Mouse (Mus musculus): ENCODE measurements around the gene Cntn3.

Gene Cntn3

GRCm38 (mm10) chr6:102478320-102479080, 94.4 kb downstream of the Cntn3 start:
- DNase-seq (ENCODE audit: low spot score), result no peak

GRCm38 (mm10) chr6:102438353-102438752, 134.5 kb downstream of the Cntn3 start:
- DNase-seq (ENCODE audit: low spot score), result no peak

GRCm38 (mm10) chr6:102427549-102427948, 145.4 kb downstream of the Cntn3 start:
- no peak for DNase-seq (ENCODE audit: low spot score)

- no peak for DNase-seq (ENCODE audit: low spot score)
Observed at GRCm38 (mm10) chr6:102421781-102422180, 151.1 kb downstream of the Cntn3 start.

GRCm38 (mm10) chr6:102388590-102388989, 184.3 kb downstream of the Cntn3 start:
- DNase-seq (ENCODE audit: low spot score), result no peak

- no peak for DNase-seq (ENCODE audit: low spot score)
Observed at GRCm38 (mm10) chr6:102372112-102372511, 200.8 kb downstream of the Cntn3 start.

- no peak for DNase-seq (ENCODE audit: low spot score)
Observed at GRCm38 (mm10) chr6:102363880-102364279, 209.0 kb downstream of the Cntn3 start.

GRCm38 (mm10) chr6:102363291-102363832, 209.5 kb downstream of the Cntn3 start:
- no peak for DNase-seq (ENCODE audit: low spot score)

GRCm38 (mm10) chr6:102332144-102332543, 240.8 kb downstream of the Cntn3 start:
- no peak for DNase-seq (ENCODE audit: low spot score)

GRCm38 (mm10) chr6:102326711-102327110, 246.2 kb downstream of the Cntn3 start:
- no peak for DNase-seq (ENCODE audit: low spot score)

- no peak for DNase-seq (ENCODE audit: low spot score)
Observed at GRCm38 (mm10) chr6:102322614-102323284, 250.2 kb downstream of the Cntn3 start.

GRCm38 (mm10) chr6:102319755-102320154, 253.1 kb downstream of the Cntn3 start:
- DNase-seq (ENCODE audit: low spot score), result no peak

GRCm38 (mm10) chr6:102282889-102283288, 290.0 kb downstream of the Cntn3 start:
- DNase-seq (ENCODE audit: low spot score), result no peak

- no peak for DNase-seq (ENCODE audit: low spot score)
Observed at GRCm38 (mm10) chr6:102231015-102231414, 341.9 kb downstream of the Cntn3 start.

GRCm38 (mm10) chr6:102186316-102186715, 386.6 kb downstream of the Cntn3 start:
- DNase-seq (ENCODE audit: low spot score), result no peak

GRCm38 (mm10) chr6:102170913-102171312, 402.0 kb downstream of the Cntn3 start:
- no peak for DNase-seq (ENCODE audit: low spot score)

- DNase-seq (ENCODE audit: low spot score), result no peak
Observed at GRCm38 (mm10) chr6:102161186-102161585, 411.7 kb downstream of the Cntn3 start.

- no peak for DNase-seq (ENCODE audit: low spot score)
Observed at GRCm38 (mm10) chr6:102121676-102122075, 451.2 kb downstream of the Cntn3 start.

GRCm38 (mm10) chr6:102120003-102120402, 452.9 kb downstream of the Cntn3 start:
- no peak for DNase-seq (ENCODE audit: low spot score)

GRCm38 (mm10) chr6:102113629-102114028, 459.3 kb downstream of the Cntn3 start:
- no peak for DNase-seq (ENCODE audit: low spot score)

Data from ovary, postnatal 36 days (tissue).